Mouse (Mus musculus): ENCODE data around the gene Eid3. TPM values are rescaled to one million over a fixed set of nuclear protein-coding genes. Genes with fewer than 3 reads are reported as not detected.

Gene Eid3
- polyA plus RNA-seq, 1 experiment from 2014 or later: 0.20 TPM

DNA sequence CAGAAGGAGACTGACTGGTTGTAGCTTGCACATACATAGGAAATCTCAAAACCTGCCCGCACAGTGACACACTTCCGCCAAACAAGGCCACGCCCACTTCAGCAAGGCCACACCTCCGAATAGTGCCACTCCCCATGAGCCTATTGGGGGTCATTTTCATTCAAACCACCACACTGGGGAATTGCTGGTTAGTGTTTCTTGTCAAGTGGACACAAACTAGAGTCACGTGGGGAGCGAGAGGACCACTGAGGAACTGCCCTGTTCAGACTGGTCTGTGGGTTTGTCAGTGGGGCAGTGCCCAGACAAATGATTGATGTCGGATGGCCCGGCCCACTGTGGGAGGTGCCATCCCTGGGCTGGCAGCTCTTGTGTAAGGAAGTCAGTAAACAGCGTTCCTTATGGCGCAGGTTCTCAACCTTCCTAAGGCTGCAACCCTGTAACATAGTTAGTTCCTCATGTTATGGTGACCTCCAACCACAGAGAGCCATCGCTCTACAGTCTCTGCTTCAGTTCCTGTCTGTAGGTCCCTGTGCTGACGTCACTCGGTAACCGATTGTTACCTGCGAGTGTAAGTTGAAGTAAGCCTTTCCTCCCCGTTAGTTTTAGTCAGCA lies 33.5 kb downstream of the Eid3 start:
- Histone ChIP-seq H3K9ac (ENCODE audit: low read depth, low read length) (no peak overlapping the region), H3K4me1 (ENCODE audit: control insufficient read depth, insufficient read depth, low read length) (no peaks in the 10 kb centered on the region), H3K27ac (ENCODE audit: low read length) (no peak overlapping the region), H3K4me3 (ENCODE audit: low read length) (peak overlapping the region; percentile 2; the same call in 1 of the 2 replicates), H3K36me3 (ENCODE audit: control insufficient read depth, insufficient read depth, low read length) (peaks cover 16% of the 10 kb centered on the region), H3K9me3 (ENCODE audit: control insufficient read depth, low read length) (no peaks in the 10 kb centered on the region), H3K4me2 (ENCODE audit: low read depth, low read length) (peak overlapping the region; percentile 10), H3K27me3 (replicated peaks; ENCODE audit: control insufficient read depth, insufficient read depth, low read length) (no peaks in the 10 kb centered on the region)
- ATAC-seq: peak; percentile 73
- WGBS: 41% methylated on average over 16 of the region's 16 CpGs

DNA sequence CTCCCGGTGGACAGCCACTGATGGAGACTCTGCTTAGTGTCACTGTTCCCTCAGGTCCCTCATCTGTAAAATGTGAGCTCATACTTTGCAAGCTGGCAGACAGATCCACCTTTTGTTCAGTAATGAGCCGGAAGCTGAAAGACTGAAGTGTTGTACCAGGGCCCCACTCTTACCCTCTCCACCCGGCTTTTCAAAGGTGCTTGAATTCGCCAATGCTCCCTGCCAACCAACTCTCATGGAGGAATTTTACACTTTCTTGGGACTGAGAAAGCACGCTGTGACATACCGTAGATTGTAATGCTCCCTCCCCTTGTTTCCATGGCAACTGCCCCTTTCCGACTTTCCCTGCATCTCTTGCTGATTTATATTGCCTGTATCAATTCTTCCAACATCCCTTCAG lies 34.1 kb downstream of the Eid3 start:
- Histone ChIP-seq H3K4me1 (ENCODE audit: control insufficient read depth, insufficient read depth, low read length) (no peaks in the 10 kb centered on the region), H3K36me3 (ENCODE audit: control insufficient read depth, insufficient read depth, low read length) (peaks cover 16% of the 10 kb centered on the region), H3K4me2 (ENCODE audit: low read depth, low read length) (peak overlapping the region; percentile 10; the same call in 1 of the 2 replicates), H3K4me3 (ENCODE audit: low read length) (no peak overlapping the region), H3K9me3 (ENCODE audit: control insufficient read depth, low read length) (no peaks in the 10 kb centered on the region), H3K27ac (ENCODE audit: low read length) (no peak overlapping the region), H3K9ac (ENCODE audit: low read depth, low read length) (no peak overlapping the region), H3K27me3 (replicated peaks; ENCODE audit: control insufficient read depth, insufficient read depth, low read length) (no peaks in the 10 kb centered on the region)
- 36% methylated on average over 7 of the region's 7 CpGs for WGBS
- ATAC-seq: no peak

DNA sequence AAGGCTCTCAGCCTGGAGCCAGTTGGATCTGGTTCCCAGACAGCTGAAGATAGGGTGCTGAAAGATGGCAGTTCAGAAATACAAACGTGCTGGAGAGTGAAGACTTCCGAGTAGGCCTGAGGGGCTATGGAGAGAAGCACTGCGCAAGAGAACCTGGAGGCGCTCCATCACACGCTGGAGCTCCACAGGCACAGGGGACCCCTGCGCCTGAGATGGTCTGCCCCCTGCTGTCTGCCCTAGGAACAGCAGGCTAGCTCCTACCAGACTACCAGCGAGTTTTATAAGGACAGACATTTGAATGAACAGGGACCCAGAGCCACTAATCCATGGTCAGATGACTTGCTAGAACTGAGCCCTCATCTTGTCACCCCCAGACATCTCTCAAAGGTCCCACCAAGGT lies 35.0 kb downstream of the Eid3 start:
- Histone ChIP-seq H3K27ac (ENCODE audit: low read length) (no peak overlapping the region), H3K4me2 (ENCODE audit: low read depth, low read length) (no peak overlapping the region), H3K9me3 (ENCODE audit: control insufficient read depth, low read length) (no peaks in the 10 kb centered on the region), H3K4me1 (ENCODE audit: control insufficient read depth, insufficient read depth, low read length) (no peaks in the 10 kb centered on the region), H3K36me3 (ENCODE audit: control insufficient read depth, insufficient read depth, low read length) (peaks cover 8% of the 10 kb centered on the region), H3K4me3 (ENCODE audit: low read length) (no peak overlapping the region), H3K9ac (ENCODE audit: low read depth, low read length) (no peak overlapping the region), H3K27me3 (replicated peaks; ENCODE audit: control insufficient read depth, insufficient read depth, low read length) (no peaks in the 10 kb centered on the region)
- WGBS: 4% methylated on average over 7 of the region's 7 CpGs
- ATAC-seq: peak; percentile 59

DNA sequence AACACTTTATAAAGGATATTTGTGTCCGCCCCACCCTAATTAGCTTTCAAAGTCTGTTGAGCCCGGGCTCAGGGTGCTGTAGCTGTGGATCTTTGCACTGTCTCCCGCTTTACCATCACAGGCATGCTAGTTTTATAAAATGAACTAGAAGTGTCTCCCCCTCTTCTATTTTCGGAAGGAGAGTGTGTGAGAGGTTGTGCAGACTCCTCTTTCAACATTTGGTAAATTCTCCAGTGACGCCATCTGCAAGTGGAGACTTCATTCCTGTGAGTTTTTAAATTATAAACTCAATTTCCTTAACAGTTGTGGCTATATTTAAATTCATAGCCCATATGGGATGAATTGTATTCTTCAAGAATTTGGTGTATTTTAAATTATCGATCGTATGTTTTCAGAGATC lies 42.1 kb downstream of the Eid3 start:
- Histone ChIP-seq H3K9me3 (ENCODE audit: control insufficient read depth, low read length) (no peaks in the 10 kb centered on the region), H3K36me3 (ENCODE audit: control insufficient read depth, insufficient read depth, low read length) (no peaks in the 10 kb centered on the region), H3K4me3 (ENCODE audit: low read length) (no peak overlapping the region), H3K27me3 (replicated peaks; ENCODE audit: control insufficient read depth, insufficient read depth, low read length) (no peaks in the 10 kb centered on the region), H3K27ac (ENCODE audit: low read length) (no peak overlapping the region), H3K4me2 (ENCODE audit: low read depth, low read length) (no peak overlapping the region), H3K9ac (ENCODE audit: low read depth, low read length) (no peak overlapping the region), H3K4me1 (ENCODE audit: control insufficient read depth, insufficient read depth, low read length) (no peaks in the 10 kb centered on the region)
- 78% methylated on average over 7 of the region's 7 CpGs for WGBS
- no peak for ATAC-seq

DNA sequence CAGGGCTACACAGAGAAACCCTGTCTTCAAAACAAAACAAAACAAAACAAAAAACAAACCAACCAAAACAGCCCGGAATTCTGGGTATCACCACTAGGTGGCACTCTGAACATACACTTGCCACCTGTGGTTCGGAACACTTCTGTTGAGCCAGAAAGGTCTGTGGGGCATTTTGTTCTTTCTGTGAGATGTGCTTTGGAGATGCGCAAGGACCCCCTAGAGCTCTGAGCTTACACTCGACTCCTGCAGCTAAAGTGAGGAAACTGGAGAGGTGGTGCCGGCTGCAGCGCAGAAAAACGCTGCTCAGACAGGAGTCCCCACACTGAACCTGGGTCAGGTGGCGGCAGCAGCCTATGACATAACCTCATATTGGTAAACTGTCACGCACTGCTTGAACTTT lies 43.0 kb downstream of the Eid3 start:
- Histone ChIP-seq H3K9me3 (ENCODE audit: control insufficient read depth, low read length) (no peaks in the 10 kb centered on the region), H3K4me2 (ENCODE audit: low read depth, low read length) (peak overlapping the region; percentile 3; the same call in 1 of the 2 replicates), H3K4me3 (ENCODE audit: low read length) (no peak overlapping the region), H3K9ac (ENCODE audit: low read depth, low read length) (no peak overlapping the region), H3K27me3 (replicated peaks; ENCODE audit: control insufficient read depth, insufficient read depth, low read length) (no peaks in the 10 kb centered on the region), H3K4me1 (ENCODE audit: control insufficient read depth, insufficient read depth, low read length) (no peaks in the 10 kb centered on the region), H3K36me3 (ENCODE audit: control insufficient read depth, insufficient read depth, low read length) (no peaks in the 10 kb centered on the region), H3K27ac (ENCODE audit: low read length) (no peak overlapping the region)
- WGBS: 20% methylated on average over 9 of the region's 9 CpGs
- ATAC-seq: no peak

DNA sequence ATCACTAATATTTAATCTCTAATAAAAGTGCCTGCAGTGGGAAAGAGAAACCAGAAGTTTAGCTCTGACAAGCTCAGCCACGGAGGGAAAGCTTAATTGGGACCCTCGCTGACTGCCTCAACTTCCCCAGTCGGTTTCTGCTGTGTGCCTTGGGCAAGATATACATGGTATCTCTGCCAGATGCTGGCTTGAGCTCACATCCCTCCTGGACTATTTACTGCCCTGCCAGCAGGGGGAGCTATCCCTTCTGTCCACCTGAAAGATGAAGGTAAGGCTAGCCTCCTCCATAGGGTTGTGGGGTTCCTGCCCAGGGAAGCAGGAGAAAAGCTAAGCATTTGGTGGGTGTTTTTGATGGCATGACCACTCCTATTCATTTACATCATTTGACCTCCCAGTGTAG lies 43.8 kb downstream of the Eid3 start:
- 73% methylated on average over 3 of the region's 3 CpGs for WGBS
- H3K9ac ChIP-seq (ENCODE audit: low read depth, low read length): no peak overlapping the region
- no peaks in the 10 kb centered on the region for H3K27me3 ChIP-seq (replicated peaks; ENCODE audit: control insufficient read depth, insufficient read depth, low read length)
- H3K4me2 ChIP-seq (ENCODE audit: low read depth, low read length): no peak overlapping the region
- H3K4me1 ChIP-seq (ENCODE audit: control insufficient read depth, insufficient read depth, low read length): no peaks in the 10 kb centered on the region
- no peak overlapping the region for H3K4me3 ChIP-seq (ENCODE audit: low read length)
- no peaks in the 10 kb centered on the region for H3K9me3 ChIP-seq (ENCODE audit: control insufficient read depth, low read length)
- no peak overlapping the region for H3K27ac ChIP-seq (ENCODE audit: low read length)
- no peak for ATAC-seq
- no peaks in the 10 kb centered on the region for H3K36me3 ChIP-seq (ENCODE audit: control insufficient read depth, insufficient read depth, low read length)

DNA sequence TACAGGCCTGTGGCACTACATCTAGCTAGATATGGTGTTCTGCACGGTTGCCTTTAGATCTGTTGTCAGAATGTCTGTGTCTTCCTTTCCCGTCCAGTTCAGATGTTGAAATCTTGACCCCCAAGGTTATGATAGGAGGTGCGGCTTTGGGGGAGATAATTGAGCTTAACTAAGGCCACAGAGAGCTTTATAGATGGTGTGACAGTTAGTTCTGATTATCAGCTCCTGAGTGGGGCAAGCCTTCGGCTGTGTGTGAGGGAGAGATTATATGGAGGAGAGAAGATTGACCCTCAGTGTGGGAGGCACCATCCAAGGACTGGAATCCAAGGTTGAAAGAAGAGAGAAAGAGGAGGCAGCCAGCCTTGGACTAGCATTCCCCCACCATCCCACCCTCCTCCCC lies 46.8 kb downstream of the Eid3 start:
- Histone ChIP-seq H3K9me3 (ENCODE audit: control insufficient read depth, low read length) (no peaks in the 10 kb centered on the region), H3K4me3 (ENCODE audit: low read length) (no peak overlapping the region), H3K36me3 (ENCODE audit: control insufficient read depth, insufficient read depth, low read length) (no peaks in the 10 kb centered on the region), H3K4me2 (ENCODE audit: low read depth, low read length) (no peak overlapping the region), H3K4me1 (ENCODE audit: control insufficient read depth, insufficient read depth, low read length) (no peaks in the 10 kb centered on the region), H3K27ac (ENCODE audit: low read length) (no peak overlapping the region), H3K27me3 (replicated peaks; ENCODE audit: control insufficient read depth, insufficient read depth, low read length) (no peaks in the 10 kb centered on the region), H3K9ac (ENCODE audit: low read depth, low read length) (no peak overlapping the region)
- no peak for ATAC-seq
- WGBS: 65% methylated on average over 4 of the region's 4 CpGs

DNA sequence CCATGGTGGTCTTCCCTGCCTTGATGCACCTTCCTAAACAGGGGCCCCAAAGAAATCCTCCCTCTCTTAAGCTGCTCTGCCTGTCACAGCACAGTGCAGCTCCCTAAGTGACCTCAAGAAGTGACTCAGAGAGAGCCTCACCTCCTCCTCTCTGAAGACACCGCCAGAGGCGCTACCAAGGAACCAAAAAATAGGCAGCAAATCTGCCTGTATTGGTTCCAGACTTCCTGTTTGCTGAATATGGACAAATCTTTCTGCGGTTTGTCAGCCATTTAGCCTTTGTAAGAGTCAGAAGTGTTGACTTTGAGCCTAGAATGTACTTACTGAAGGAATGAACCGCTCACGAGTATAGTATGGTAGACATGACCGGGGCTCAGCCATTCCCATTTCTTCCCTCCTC lies 47.3 kb downstream of the Eid3 start:
- H3K36me3 ChIP-seq (ENCODE audit: control insufficient read depth, insufficient read depth, low read length): no peaks in the 10 kb centered on the region
- no peak for ATAC-seq
- 89% methylated on average over 6 of the region's 6 CpGs for WGBS

More for the DNA sequence above, 47.3 kb downstream of the Eid3 start:
- Histone ChIP-seq H3K4me3 (ENCODE audit: low read length) (no peak overlapping the region), H3K4me1 (ENCODE audit: control insufficient read depth, insufficient read depth, low read length) (no peaks in the 10 kb centered on the region), H3K27me3 (replicated peaks; ENCODE audit: control insufficient read depth, insufficient read depth, low read length) (no peaks in the 10 kb centered on the region), H3K9me3 (ENCODE audit: control insufficient read depth, low read length) (no peaks in the 10 kb centered on the region), H3K27ac (ENCODE audit: low read length) (no peak overlapping the region), H3K4me2 (ENCODE audit: low read depth, low read length) (no peak overlapping the region), H3K9ac (ENCODE audit: low read depth, low read length) (no peak overlapping the region)
